Mouse (Mus musculus) E14TG2a.4 (cell line): ENCODE measurements around the gene Txn1.
A peak's percentile ranks its signal among the peaks of the same experiment; 100 is the strongest.

ENCODE experiments used
- H3K27me3 ChIP-seq: 2 replicates; pipeline ENCODE4 v1.6.1; 2014; ENCODE audit warnings: low read length, control low read depth; ENCODE audit not compliant: insufficient read depth
- H3K36me3 ChIP-seq: 2 replicates; pipeline ENCODE4 v1.6.1; 2014; ENCODE audit warnings: low read length, control low read depth; ENCODE audit not compliant: insufficient read depth
- H3K4me1 ChIP-seq: replicated peaks from 2 replicates; pipeline ENCODE4 v1.6.1; 2014; ENCODE audit warnings: low read depth, low read length, control low read depth
- H3K4me3 ChIP-seq: replicated peaks from 2 replicates; pipeline ENCODE4 v1.5.1; 2014; ENCODE audit warnings: mild to moderate bottlenecking, low read length
- H3K9me3 ChIP-seq: 2 replicates; pipeline ENCODE4 v1.6.1; 2014; ENCODE audit warnings: low read length, control low read depth
- CTCF ChIP-seq: conservative IDR thresholded peaks from 2 replicates; pipeline ENCODE4 v1.5.1; 2014; ENCODE audit warnings: low read length
- NANOG ChIP-seq: IDR thresholded peaks from 2 replicates; pipeline ENCODE4 v1.6.1; 2014; ENCODE audit warnings: borderline replicate concordance, low read length, mixed read lengths
- POU5F1 ChIP-seq: IDR thresholded peaks from 2 replicates; pipeline ENCODE4 v1.6.1; 2014; ENCODE audit warnings: low read length, borderline replicate concordance

Txn1 gene

DNA sequence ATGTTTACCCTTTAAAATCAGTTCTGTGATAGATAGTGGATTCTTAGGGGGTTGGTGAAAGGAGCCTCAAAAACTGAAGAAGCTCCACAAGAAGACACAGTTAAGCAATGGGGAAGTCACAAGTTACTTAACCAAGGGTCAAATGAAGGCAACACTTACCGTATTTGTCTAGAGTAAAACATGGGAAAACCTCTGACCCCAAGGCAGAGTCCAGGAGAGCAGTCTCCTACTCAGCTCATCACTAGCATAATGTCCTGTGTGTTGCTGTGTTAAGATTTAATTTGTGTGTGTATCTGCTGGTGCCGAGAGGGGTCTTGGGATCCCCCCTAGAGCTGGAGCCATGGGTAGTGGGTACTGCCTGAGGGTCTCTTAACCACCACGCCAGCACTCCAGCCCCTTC is 3.8 kb downstream of the Txn1 start:
- TF ChIP-seq POU5F1 = no peak
- H3K27me3 ChIP-seq = no peaks in the 10 kb centered on the region
- peaks cover 64% of the 10 kb centered on the region for H3K36me3 ChIP-seq
- H3K4me3 ChIP-seq = 0 out of 2 replicates have a peak overlapping the region, but pooled peaks have one; percentile 10
- H3K4me1 ChIP-seq = peaks cover 77% of the 10 kb centered on the region
- no peaks in the 10 kb centered on the region for H3K9me3 ChIP-seq

- Histone ChIP-seq H3K27me3 (no peaks in the 10 kb centered on the region), H3K9me3 (no peaks in the 10 kb centered on the region), H3K4me3 (no peak overlapping the region), H3K36me3 (peaks cover 89% of the 10 kb centered on the region), H3K4me1 (peaks cover 75% of the 10 kb centered on the region)
- TF ChIP-seq CTCF (no peak), POU5F1 (no peak), NANOG (no peak)
Observed at GRCm38 (mm10) chr4:57949866-57950265, 6.3 kb downstream of the Txn1 start.

- H3K4me1 ChIP-seq = peaks cover 55% of the 10 kb centered on the region
- H3K4me3 ChIP-seq = no peak overlapping the region
- TF ChIP-seq POU5F1 (no peak), NANOG (no peak), CTCF (no peak)
- H3K9me3 ChIP-seq = no peaks in the 10 kb centered on the region
- peaks cover 99% of the 10 kb centered on the region for H3K36me3 ChIP-seq
- H3K27me3 ChIP-seq = no peaks in the 10 kb centered on the region
Observed at GRCm38 (mm10) chr4:57947476-57947875, 8.7 kb downstream of the Txn1 start.

- Histone ChIP-seq H3K4me1 (peaks cover 51% of the 10 kb centered on the region), H3K4me3 (no peak overlapping the region), H3K27me3 (no peaks in the 10 kb centered on the region), H3K36me3 (peaks cover 99% of the 10 kb centered on the region), H3K9me3 (no peaks in the 10 kb centered on the region)
- TF ChIP-seq NANOG = no peak
Observed at GRCm38 (mm10) chr4:57947036-57947435, 9.2 kb downstream of the Txn1 start.

DNA sequence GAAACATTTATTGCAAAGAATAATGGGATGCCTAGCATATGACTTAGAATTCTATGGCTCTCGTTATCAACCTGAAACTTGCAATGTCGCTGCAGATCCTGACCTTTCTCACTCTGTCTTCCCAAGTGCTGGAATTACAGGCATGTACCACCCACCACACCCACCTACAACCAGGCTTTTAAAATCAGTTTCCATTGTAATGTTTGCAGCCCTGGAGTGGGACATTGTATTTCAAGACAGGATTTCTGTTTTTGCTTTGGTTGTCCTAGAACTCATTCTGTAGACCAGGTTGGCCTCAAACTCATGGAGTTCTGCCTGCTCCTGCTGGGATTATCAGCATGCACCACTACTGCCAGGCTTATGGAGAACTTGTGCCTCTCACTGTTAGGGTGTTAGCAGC is 13.3 kb downstream of the Txn1 start:
- H3K9me3 ChIP-seq = no peaks in the 10 kb centered on the region
- TF ChIP-seq CTCF = no peak
- TF ChIP-seq POU5F1 = no peak
- no peak for TF ChIP-seq NANOG
- peaks cover 63% of the 10 kb centered on the region for H3K36me3 ChIP-seq
- H3K4me3 ChIP-seq = no peak overlapping the region
- H3K27me3 ChIP-seq = no peaks in the 10 kb centered on the region
- H3K4me1 ChIP-seq = peaks cover 18% of the 10 kb centered on the region

DNA sequence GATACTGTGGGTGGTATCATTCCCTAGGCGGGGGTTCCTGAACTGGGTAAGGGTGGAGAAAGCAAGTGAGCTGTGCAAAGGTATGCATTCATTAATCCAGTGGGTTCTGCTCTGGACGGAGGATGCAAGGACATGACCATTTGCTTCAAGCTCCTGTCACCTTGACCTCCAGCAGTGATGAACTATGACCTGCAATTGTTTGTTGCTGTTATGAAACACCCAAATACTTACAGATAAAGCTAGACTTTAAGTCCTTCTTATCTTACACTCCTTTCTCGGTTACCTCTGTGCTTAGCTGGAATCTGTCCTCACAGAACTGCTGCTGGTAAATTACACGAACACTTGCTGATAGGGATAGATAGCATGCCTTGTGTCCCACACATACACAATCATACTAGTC is 15.6 kb downstream of the Txn1 start:
- H3K4me1 ChIP-seq = peaks cover 14% of the 10 kb centered on the region
- no peak overlapping the region for H3K4me3 ChIP-seq
- H3K27me3 ChIP-seq = no peaks in the 10 kb centered on the region
- peaks cover 41% of the 10 kb centered on the region for H3K36me3 ChIP-seq
- TF ChIP-seq CTCF = no peak
- TF ChIP-seq NANOG = no peak
- TF ChIP-seq POU5F1 = no peak
- H3K9me3 ChIP-seq = no peaks in the 10 kb centered on the region

GRCm38 (mm10) chr4:57937292-57937691 is 18.9 kb downstream of the Txn1 start:
- no peak overlapping the region for H3K4me3 ChIP-seq
- no peaks in the 10 kb centered on the region for H3K27me3 ChIP-seq
- peaks cover 8% of the 10 kb centered on the region; the same call in 1 of the 2 replicates for H3K36me3 ChIP-seq
- TF ChIP-seq NANOG (no peak), CTCF (no peak), POU5F1 (no peak)
- peaks cover 34% of the 10 kb centered on the region for H3K4me1 ChIP-seq
- peaks cover 8% of the 10 kb centered on the region for H3K9me3 ChIP-seq

GRCm38 (mm10) chr4:57934181-57934580 is 22.0 kb downstream of the Txn1 start:
- Histone ChIP-seq H3K9me3 (peaks cover 12% of the 10 kb centered on the region), H3K4me3 (no peak overlapping the region), H3K27me3 (no peaks in the 10 kb centered on the region), H3K4me1 (peaks cover 34% of the 10 kb centered on the region), H3K36me3 (no peaks in the 10 kb centered on the region)
- TF ChIP-seq NANOG (peak; percentile 30; the same call in 1 of the 2 replicates), POU5F1 (no peak), CTCF (no peak)

DNA sequence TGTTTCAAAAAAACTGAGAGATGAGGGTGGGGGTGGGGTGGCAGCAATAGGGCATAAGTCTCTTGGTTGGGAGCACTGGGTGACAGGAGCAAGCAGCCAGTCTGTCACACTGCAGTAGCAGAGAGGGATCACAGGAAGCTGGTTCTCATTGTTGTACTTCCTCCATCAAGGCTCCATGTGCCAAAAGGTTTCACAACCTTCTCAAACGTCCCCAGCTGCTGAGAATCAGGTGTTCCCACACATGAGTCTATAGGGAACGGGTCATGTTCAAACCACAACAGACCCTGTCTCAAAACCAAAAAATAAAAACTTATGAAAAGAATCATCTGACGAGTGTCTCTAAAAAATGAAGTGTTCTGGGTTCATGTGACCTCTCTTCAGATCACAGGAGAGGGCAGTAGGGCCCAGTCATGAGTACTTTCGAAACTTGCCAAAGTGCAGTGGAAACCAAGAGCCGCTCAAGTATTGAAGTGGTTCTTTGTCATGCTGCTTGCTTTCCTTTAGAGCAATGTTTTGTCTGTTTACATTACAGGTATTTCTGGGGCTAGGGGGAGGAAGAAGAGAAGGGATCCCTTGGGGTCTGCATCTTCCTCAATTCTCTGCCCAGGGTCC is 25.5 kb downstream of the Txn1 start:
- no peaks in the 10 kb centered on the region for H3K36me3 ChIP-seq
- H3K4me3 ChIP-seq = no peak overlapping the region
- peaks cover 29% of the 10 kb centered on the region for H3K4me1 ChIP-seq
- H3K27me3 ChIP-seq = no peaks in the 10 kb centered on the region
- H3K9me3 ChIP-seq = peaks cover 12% of the 10 kb centered on the region
- no peak for TF ChIP-seq POU5F1
- no peak for TF ChIP-seq NANOG
- TF ChIP-seq CTCF = no peak
